Mouse (Mus musculus) bone marrow, adult 2 months (tissue): ENCODE data around the gene Pdzrn3.

Experiments
- CTCF ChIP-seq: fragments of 200-500 bp; IDR thresholded peaks from 2 replicates; pipeline ENCODE4 v1.5.1; 2011; ENCODE audit warnings: low read length, control low read depth; ENCODE audit not compliant: control insufficient read depth, insufficient read depth
- POLR2A ChIP-seq: fragments of 200-500 bp; IDR thresholded peaks from 2 replicates; pipeline ENCODE4 v1.6.1; 2011; ENCODE audit warnings: low read depth, mild to moderate bottlenecking, control low read depth, low read length, borderline replicate concordance; ENCODE audit not compliant: control insufficient read depth

- TF ChIP-seq CTCF (no peak), POLR2A (no peak)
Observed at GRCm38 (mm10) chr6:101251916-101252603, 125.6 kb downstream of the Pdzrn3 start.
